Mouse (Mus musculus) embryonic fibroblast, embryonic 13.5 days (primary cell): ENCODE results near the gene Gm44503.

Experiments used
- CTCF ChIP-seq: IDR thresholded peaks from 2 replicates; pipeline ENCODE4 v1.5.1; 2011; ENCODE audit warnings: mild to moderate bottlenecking, control low read depth, low read length, moderate library complexity, borderline replicate concordance; ENCODE audit not compliant: insufficient read depth
- POLR2A ChIP-seq: IDR thresholded peaks from 2 replicates; pipeline ENCODE4 v1.6.1; 2011; ENCODE audit warnings: low read depth, mild to moderate bottlenecking, control low read depth, low read length, moderate library complexity

DNA sequence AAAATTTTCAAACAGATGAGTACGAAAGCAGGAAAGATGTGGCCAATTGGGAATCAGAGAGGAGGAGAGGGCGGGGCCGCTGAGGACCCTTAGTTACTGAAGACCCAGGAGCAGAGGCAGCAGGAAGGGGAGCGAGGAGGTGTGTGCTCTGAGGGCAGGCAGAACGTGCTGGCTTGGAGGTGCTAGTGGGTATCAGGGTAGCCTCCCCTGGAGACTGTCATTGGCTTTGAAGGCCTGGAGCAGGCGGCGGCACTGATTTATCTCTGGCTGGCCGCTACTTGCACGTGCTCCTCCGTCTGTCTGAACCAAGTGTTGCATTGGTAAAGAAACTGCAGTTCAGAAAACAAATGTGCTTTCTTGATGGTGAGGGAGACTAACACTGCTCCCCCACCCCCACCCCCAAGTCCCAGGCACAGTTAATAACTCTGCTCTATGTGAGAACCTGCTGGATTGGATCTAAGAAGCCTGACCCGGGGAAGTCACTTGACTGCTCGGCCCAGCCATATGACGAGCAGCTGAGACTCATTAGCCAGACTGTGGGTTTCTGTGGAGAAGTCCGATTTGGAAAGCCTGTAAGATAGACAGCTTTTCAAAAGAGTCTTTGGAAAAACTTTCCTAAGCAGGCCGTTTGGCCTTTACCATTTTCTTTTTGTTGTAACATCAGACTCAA is 105.1 kb downstream of the Gm44503 start:
- TF ChIP-seq CTCF (no peak), POLR2A (no peak)
